Mouse (Mus musculus) heart, postnatal 4 days (tissue): Measurements from ENCODE around the gene Gemin5. TPM values are rescaled to one million over a fixed set of nuclear protein-coding genes. Genes with fewer than 3 reads are reported as not detected.
"Not testable (repeated sequence)": the region's sequence is repeated elsewhere in the genome, so short reads cannot be mapped to it uniquely, and the experiment has no call there.

Source experiments
- DNase-seq: peaks from one replicate; pipeline ENCODE4 v3.0.0; 2021
- total RNA-seq, 2 experiments: library from RNA; stranded (reverse); gene quantifications; 2 replicates each; pipeline ENCODE4 v1.2.3; 2021

Gene Gemin5
- total RNA-seq, result 10 to 100 TPM; 12.3 to 13.1 TPM

GRCm38 (mm10) chr11:58168167-58168915 lies at the start of gene Gemin5:
Gene Gemin5 (minus strand): TSS chr11:58168539.
- DNase-seq, result peak; percentile 90

DNA sequence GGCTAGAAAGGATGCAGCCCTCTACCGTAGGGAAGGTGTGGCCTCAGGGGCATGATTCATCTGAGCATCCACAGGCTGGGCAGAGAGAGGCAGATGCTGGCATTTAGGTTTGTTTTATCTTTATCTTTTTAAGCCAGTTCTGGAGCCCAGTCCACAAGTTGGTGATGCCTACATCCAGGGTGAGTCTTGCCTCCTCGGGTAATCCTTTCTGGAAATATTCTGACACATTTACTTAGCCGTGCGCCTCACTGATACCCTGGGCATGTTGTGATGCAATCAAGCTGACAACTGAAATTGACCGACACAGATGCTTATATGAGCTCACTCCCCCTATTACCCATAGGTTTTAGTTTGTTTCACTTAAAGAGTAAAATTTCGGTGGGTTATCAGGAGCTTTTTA lies 48.5 kb upstream of the Gemin5 start:
- no peak for DNase-seq

DNA sequence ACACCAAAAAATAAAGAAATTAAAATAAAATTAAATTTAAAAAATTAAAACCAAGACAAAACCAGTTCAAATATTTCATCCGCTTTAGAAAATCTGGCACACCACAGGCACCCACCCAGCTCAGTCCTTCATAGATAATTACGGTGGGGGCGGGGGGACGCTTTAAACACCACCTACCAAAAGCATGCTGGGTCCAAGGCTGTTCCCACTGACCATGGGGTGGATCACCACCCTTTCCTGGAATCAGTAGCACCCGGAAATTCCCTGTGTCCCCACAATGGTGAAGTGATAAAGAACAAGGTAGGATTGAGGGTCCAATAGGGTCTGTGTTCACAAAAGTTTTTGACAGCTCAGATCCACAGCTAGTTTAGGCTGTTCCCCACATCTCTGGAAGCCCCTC lies 47.5 kb upstream of the Gemin5 start:
- DNase-seq, result no peak

GRCm38 (mm10) chr11:58215049-58215430 lies 46.7 kb upstream of the Gemin5 start:
- not testable (repeated sequence) for DNase-seq

DNA sequence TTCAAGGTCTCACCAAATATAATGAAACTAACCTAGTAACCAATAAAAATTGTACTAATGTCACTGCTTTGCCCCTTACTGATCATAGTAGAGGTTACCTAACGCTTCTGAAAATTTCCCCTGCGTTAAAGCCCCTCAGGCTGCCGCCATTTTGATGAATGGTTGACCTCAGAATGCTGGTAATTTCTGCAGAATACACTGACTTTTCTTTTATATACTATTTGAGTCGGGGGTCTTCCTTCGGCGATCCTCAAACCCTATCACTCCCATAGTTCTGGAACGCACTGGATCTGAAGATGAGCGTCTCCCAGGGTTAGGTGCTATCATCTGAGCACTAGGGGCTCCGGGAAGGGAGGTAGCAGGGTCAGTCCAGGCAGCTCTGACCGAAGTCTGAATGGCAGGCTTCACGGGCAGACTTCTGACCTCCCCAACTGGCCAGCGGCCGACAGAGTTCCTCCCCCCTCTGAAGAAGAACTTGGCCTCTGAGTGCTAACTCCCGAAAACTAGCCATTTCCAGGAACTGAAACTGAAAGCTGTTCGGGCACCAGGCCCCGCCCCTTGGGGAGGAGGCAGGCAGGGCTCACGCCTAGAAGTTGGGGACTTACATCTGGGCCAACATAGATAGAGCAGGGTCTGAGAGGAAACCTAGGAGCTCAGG lies 46.2 kb upstream of the Gemin5 start:
- peak; percentile 85 for DNase-seq

- DNase-seq, result no peak
Measured at GRCm38 (mm10) chr11:58213673-58214342, 45.5 kb upstream of the Gemin5 start.

DNA sequence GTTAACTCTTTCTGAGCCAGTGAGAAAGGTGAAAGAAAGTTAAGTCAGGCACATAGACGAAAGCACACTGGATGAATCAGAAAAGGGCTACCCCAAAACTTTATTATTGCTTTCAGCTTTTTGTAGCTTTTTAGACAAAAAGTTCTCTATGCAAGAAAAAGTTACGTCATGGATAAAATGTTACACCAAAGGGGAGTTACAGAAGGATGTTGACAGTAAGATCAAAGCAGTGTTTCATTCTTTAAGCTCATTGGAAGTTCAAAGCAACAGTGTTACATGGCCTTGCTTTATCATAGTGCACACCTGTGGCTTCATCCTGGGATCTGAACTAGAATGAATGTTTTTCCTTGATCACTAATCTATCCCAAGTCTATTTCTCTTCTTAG lies 43.3 kb upstream of the Gemin5 start:
- no peak for DNase-seq

DNA sequence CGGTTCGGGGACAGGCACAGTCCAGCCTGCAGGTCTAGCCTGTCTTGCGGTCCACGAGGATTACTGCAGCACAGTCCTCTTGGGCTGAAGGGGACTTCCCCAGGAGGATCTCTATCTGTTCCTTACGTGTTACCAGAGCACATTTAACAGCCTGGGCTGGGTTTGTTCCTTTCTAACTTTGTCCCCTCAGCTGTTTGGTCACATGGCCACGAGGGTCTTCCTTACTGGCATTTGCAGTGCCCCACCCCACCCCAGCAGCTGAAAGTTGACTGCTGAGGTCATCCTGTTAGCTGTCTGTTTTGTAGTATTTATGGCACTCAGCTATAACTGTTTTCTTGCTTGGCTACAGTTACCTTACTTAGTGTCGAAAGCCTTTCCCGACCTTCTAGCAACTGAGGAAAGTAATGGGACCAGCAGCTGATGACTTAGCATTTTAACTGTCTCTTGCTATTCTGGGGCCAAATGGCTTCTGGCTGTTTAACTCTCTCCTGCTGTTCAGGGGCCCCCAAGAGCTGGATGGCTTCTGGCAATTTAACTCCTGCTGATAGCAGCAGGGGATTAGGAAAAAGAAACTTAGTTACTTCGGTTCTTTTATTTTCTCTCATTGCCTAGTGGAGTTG lies 42.8 kb upstream of the Gemin5 start:
- DNase-seq, result no peak

- DNase-seq, result no peak
Measured at GRCm38 (mm10) chr11:58210321-58210886, 42.1 kb upstream of the Gemin5 start.

- peak; percentile 27 for DNase-seq
Measured at GRCm38 (mm10) chr11:58201052-58201451, 32.7 kb upstream of the Gemin5 start.

DNA sequence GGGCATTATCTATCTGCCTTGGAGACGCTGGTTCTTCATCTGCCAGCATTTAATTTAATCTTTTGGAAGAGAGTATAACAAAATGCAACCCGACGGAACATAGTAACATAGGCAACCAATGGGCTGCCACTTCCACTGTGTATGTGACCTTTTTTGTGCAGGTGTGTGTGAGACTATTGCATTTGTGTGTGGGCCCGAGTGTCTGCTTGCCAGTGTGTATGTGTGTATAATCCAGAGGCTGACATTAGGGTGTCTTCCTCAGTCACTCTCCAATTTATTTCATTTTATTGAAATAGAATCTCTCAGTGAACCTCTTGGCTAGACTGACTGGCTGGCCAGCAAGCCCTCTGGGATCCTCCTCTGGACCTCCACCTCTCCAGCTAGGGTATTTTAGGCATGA lies 31.9 kb upstream of the Gemin5 start:
- no peak for DNase-seq

GRCm38 (mm10) chr11:58199229-58200037 lies 31.1 kb upstream of the Gemin5 start, which contains the start of the genes Igtp and Irgm2:
Gene Igtp (plus strand): TSS chr11:58199556.
Gene Irgm2 (plus strand): TSS chr11:58199618.
- peak; percentile 80 for DNase-seq

- DNase-seq, result no peak
Measured at GRCm38 (mm10) chr11:58198663-58199062, 30.3 kb upstream of the Gemin5 start.

GRCm38 (mm10) chr11:58193860-58194520 lies 25.7 kb upstream of the Gemin5 start:
- DNase-seq, result no peak

- peak; percentile 29 for DNase-seq
Measured at GRCm38 (mm10) chr11:58193326-58193725, 25.0 kb upstream of the Gemin5 start.

DNA sequence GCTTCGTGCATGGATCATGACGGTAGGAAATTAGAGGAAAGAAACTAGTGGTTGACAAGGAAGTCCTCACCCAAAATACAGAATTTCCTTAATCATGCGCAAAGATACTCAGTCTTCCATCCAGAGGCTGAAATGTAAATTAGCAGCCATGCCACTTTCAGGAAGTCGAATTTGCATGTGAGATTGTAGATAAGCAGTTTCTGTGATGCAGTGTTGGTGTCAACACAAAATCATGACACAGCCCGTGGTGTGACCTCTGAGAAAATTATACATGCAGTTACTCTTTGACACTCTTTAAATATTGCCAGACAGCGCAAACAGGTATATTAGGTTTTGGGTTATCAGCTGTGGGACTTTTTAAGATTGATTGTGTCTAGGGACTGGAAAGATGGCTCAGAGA lies 21.3 kb upstream of the Gemin5 start:
- no peak for DNase-seq

GRCm38 (mm10) chr11:58183579-58183978 lies 15.2 kb upstream of the Gemin5 start:
- DNase-seq, result no peak

GRCm38 (mm10) chr11:58180756-58181155 lies 12.4 kb upstream of the Gemin5 start:
- no peak for DNase-seq

- DNase-seq, result not testable (repeated sequence)
Measured at GRCm38 (mm10) chr11:58179986-58180385, 11.6 kb upstream of the Gemin5 start.

DNA sequence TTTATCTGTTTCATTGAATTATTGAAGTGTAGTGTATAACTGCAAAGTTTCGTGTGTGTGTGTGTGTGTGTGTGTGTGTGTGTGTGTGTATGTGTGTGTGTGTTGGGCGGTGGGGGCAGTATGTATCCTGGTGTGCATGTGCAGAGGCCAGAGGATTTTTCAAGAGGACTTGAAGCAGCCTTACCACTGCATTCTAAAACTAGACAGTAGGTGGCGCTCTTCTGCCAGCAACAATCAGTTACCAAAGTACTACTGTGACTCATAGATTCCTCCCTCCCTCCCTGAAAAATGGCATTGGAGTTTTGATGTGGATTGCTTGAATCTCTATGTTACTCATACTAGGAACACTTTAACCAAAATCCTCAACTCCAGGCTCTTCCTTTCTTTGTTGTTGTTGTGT lies 11.2 kb upstream of the Gemin5 start:
- DNase-seq, result peak; percentile 78

DNA sequence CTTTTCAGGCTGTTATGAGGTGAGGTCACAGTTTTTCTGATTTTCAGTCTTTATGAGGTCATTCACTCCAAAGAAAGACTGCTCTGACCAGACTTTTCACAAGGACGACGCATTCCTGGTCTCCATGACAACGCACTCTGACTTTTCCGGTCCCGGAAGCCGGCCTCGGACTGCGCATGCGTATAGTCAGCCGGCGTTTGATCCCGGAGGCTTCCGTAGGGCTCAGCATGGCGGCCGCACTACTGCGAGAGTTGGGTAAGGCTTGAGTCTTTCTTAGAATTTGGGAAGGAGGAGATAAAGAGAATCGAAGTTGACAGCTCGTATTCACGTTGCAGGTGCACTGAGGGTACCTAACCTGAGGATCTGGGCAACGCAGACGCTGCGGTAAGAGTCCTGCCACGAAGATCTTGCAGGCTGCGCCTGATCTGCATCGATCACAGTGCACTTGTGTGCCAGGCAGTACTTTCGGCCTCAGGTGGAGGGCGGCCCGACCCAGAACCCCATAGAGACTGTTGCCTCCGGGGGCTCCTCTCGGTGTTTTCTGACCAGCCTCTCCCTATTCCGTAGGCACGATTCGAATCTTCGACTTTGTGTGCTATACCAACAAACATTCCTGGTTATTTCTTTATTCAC lies 3.2 kb upstream of the Gemin5 start, which contains the start of gene Mrpl22:
Gene Mrpl22 (plus strand): TSS at position 203 of the 633 bp plus-strand sequence.
- peak; percentile 98 for DNase-seq
